Mouse (Mus musculus): Measurements from ENCODE around the gene Mybl2.

DNA sequence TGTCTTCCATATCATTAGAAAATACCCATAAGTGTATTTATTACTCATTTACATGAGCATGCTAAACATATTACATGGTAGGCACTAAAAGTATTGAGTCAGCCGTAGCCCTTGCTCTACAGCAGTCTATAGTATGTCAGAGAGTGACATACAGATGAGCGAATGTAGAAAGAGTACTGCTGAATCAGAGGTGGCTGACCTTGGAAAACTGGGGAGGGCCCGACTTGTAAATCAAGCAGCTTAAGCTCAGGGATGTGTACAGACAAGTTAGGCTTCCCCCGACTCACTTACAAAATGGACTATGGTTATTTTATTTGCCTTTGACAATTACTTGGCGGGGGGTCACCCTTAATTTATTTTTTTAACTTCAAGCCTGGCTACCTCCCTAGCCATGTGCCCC, 23.2 kb upstream of the Mybl2 start:
- TF ChIP-seq POLR2A (IDR thresholded peaks at IDR 0.05; ENCODE audit: borderline replicate concordance, low read depth, low read length) (no peak), CTCF (IDR thresholded peaks at IDR 0.05; ENCODE audit: low read depth, low read length) (no peak)

All from bone marrow macrophage, adult 2 months (primary cell).